Mouse (Mus musculus) ES-Bruce4 (cell line): ENCODE measurements around the gene Sgcb.

Source experiments
- CTCF ChIP-seq: IDR thresholded peaks from one replicate; pipeline ENCODE4 v1.8.1; 2011; ENCODE audit warnings: low read depth, low read length
- POLR2A ChIP-seq: IDR thresholded peaks from one replicate; pipeline ENCODE4 v1.8.1; 2011; ENCODE audit warnings: low read length; ENCODE audit not compliant: insufficient read depth

GRCm38 (mm10) chr5:73688576-73688975, 41.0 kb upstream of the Sgcb start:
- no peak for TF ChIP-seq CTCF
- TF ChIP-seq POLR2A, result no peak
